Mouse (Mus musculus) liver, embryonic 13.5 days (tissue): Measurements from ENCODE around the gene Prmt2. TPM values are rescaled to one million over a fixed set of nuclear protein-coding genes. Genes with fewer than 3 reads are reported as not detected.

ENCODE experiments used
- ATAC-seq: fragments of 200-750 bp; cut with Nextera tagmentation; 2 replicates; pipeline ENCODE4 v1.8.0; 2017; ENCODE audit warnings: low read depth, mild to moderate bottlenecking, moderate number of reproducible peaks, moderate library complexity
- DNase-seq: peaks from one replicate; pipeline ENCODE4 v3.0.0; 2022
- H3K27ac ChIP-seq: fragments of 300-500 bp; sonication (generic); 2 replicates; pipeline ENCODE4 v1.5.1; 2015; ENCODE audit warnings: moderate library complexity, mild to moderate bottlenecking, inconsistent platforms
- H3K27me3 ChIP-seq: fragments of 300-500 bp; sonication (generic); 2 replicates; pipeline ENCODE4 v1.6.1; 2015; ENCODE audit warnings: mild to moderate bottlenecking, inconsistent platforms
- H3K36me3 ChIP-seq: fragments of 300-500 bp; sonication (generic); 2 replicates; pipeline ENCODE4 v1.6.1; 2015; ENCODE audit warnings: mild to moderate bottlenecking, inconsistent platforms
- H3K4me1 ChIP-seq: fragments of 300-500 bp; sonication (generic); replicated peaks from 2 replicates; pipeline ENCODE4 v1.6.1; 2015; ENCODE audit warnings: inconsistent platforms
- H3K4me2 ChIP-seq: fragments of 300-500 bp; sonication (generic); 2 replicates; pipeline ENCODE4 v1.6.1; 2015; ENCODE audit warnings: inconsistent platforms, mild to moderate bottlenecking, moderate library complexity
- H3K4me3 ChIP-seq: fragments of 300-500 bp; sonication (generic); replicated peaks from 2 replicates; pipeline ENCODE4 v1.5.1; 2015; ENCODE audit warnings: mild to moderate bottlenecking, inconsistent platforms
- H3K9ac ChIP-seq: fragments of 300-500 bp; sonication (generic); 2 replicates; pipeline ENCODE4 v1.6.1; 2015; ENCODE audit warnings: mild to moderate bottlenecking, inconsistent platforms
- H3K9me3 ChIP-seq: fragments of 300-500 bp; sonication (generic); replicated peaks from 2 replicates; pipeline ENCODE4 v1.6.1; 2016; ENCODE audit warnings: inconsistent platforms
- WGBS: fragments of 180-500 bp; shearing (Covaris S2); methylation state at CpG from one replicate; pipeline ENCODE4 v1.1.7; 2015; ENCODE audit not compliant: insufficient replicate concordance; 5-methylcytosine and 5-hydroxymethylcytosine counted together
- polyA plus RNA-seq: library from polyadenylated mRNA; unstranded; fragments of >200 nt; fragmentation: Nextera tagmentation; extraction: Ambion mirVana; gene quantifications from 2 replicates; pipeline ENCODE4 v1.2.1, GENCODE M21; 2015

Gene Prmt2
- polyA plus RNA-seq, 1 experiment from 2014 or later = 6.4 TPM

- WGBS = 84% methylated on average over 17 of the region's 17 CpGs
These were observed 20.6 kb downstream of the Prmt2 start for GRCm38 (mm10) chr10:76217056-76217455.

GRCm38 (mm10) chr10:76214161-76214560 lies 23.5 kb downstream of the Prmt2 start:
- no peak for ATAC-seq
- H3K9ac ChIP-seq = no peak overlapping the region
- DNase-seq = no peak
- 69% methylated on average over 4 of the region's 4 CpGs for WGBS
- H3K4me1 ChIP-seq = no peaks in the 10 kb centered on the region
- H3K27ac ChIP-seq = no peak overlapping the region
- H3K4me3 ChIP-seq = no peak overlapping the region
- H3K27me3 ChIP-seq = no peaks in the 10 kb centered on the region
- H3K4me2 ChIP-seq = no peak overlapping the region
- peaks cover 18% of the 10 kb centered on the region for H3K36me3 ChIP-seq
- H3K9me3 ChIP-seq = 0 out of 2 replicates have a peak, but pooled peaks cover 7% of the 10 kb centered on the region

More at GRCm38 (mm10) chr10:76217056-76217455, 20.6 kb downstream of the Prmt2 start:
- H3K9me3 ChIP-seq = 0 out of 2 replicates have a peak, but pooled peaks cover 7% of the 10 kb centered on the region
- no peak overlapping the region for H3K9ac ChIP-seq
- no peak overlapping the region for H3K4me3 ChIP-seq
- no peaks in the 10 kb centered on the region for H3K27me3 ChIP-seq
- DNase-seq (no peak), ATAC-seq (no peak)
- no peak overlapping the region for H3K4me2 ChIP-seq
- no peaks in the 10 kb centered on the region for H3K4me1 ChIP-seq
- H3K36me3 ChIP-seq = peaks cover 18% of the 10 kb centered on the region
- no peak overlapping the region for H3K27ac ChIP-seq

GRCm38 (mm10) chr10:76212121-76212520 lies 25.5 kb downstream of the Prmt2 start:
- 0 out of 2 replicates have a peak, but pooled peaks cover 7% of the 10 kb centered on the region for H3K9me3 ChIP-seq
- H3K36me3 ChIP-seq = peaks cover 20% of the 10 kb centered on the region
- H3K4me1 ChIP-seq = no peaks in the 10 kb centered on the region
- H3K4me3 ChIP-seq = no peak overlapping the region
- ATAC-seq (no peak), DNase-seq (no peak)
- H3K27ac ChIP-seq = no peak overlapping the region
- H3K9ac ChIP-seq = no peak overlapping the region
- no peak overlapping the region for H3K4me2 ChIP-seq
- no peaks in the 10 kb centered on the region for H3K27me3 ChIP-seq
- WGBS = 69% methylated on average over 6 of the region's 6 CpGs

- Histone ChIP-seq H3K9ac (no peak overlapping the region), H3K4me1 (no peaks in the 10 kb centered on the region), H3K4me2 (no peak overlapping the region), H3K36me3 (peaks cover 17% of the 10 kb centered on the region), H3K9me3 (0 out of 2 replicates have a peak, but pooled peaks cover 7% of the 10 kb centered on the region), H3K27me3 (no peaks in the 10 kb centered on the region), H3K27ac (no peak overlapping the region), H3K4me3 (no peak overlapping the region)
- 80% methylated on average over 7 of the region's 7 CpGs for whole genome bisulfite sequencing
- DNase-seq (no peak), ATAC-seq (no peak)
These were observed 26.9 kb downstream of the Prmt2 start for GRCm38 (mm10) chr10:76210806-76211205.

GRCm38 (mm10) chr10:76209241-76209640 lies 28.4 kb downstream of the Prmt2 start:
- peaks cover 10% of the 10 kb centered on the region; the same call in 1 of the 2 replicates for H3K36me3 ChIP-seq

GRCm38 (mm10) chr10:76207262-76207796 lies 30.3 kb downstream of the Prmt2 start:
- ATAC-seq = no peak
- H3K4me1 ChIP-seq = no peaks in the 10 kb centered on the region

More at GRCm38 (mm10) chr10:76209241-76209640, 28.4 kb downstream of the Prmt2 start:
- H3K9ac ChIP-seq = no peak overlapping the region
- no peak overlapping the region for H3K4me2 ChIP-seq
- no peak overlapping the region for H3K4me3 ChIP-seq
- 0 out of 2 replicates have a peak, but pooled peaks cover 5% of the 10 kb centered on the region for H3K9me3 ChIP-seq
- no peak overlapping the region for H3K27ac ChIP-seq
- ATAC-seq (no peak), DNase-seq (no peak)
- H3K27me3 ChIP-seq = no peaks in the 10 kb centered on the region
- no peaks in the 10 kb centered on the region for H3K4me1 ChIP-seq
- 80% methylated on average over 8 of the region's 8 CpGs for WGBS

GRCm38 (mm10) chr10:76203798-76204283 lies 33.8 kb downstream of the Prmt2 start:
- Histone ChIP-seq H3K27me3 (no peaks in the 10 kb centered on the region), H3K27ac (no peak overlapping the region), H3K36me3 (0 out of 2 replicates have a peak, but pooled peaks cover 3% of the 10 kb centered on the region), H3K4me3 (peak overlapping the region; percentile 6; the same call in 1 of the 2 replicates), H3K9me3 (no peaks in the 10 kb centered on the region), H3K4me1 (no peaks in the 10 kb centered on the region), H3K9ac (no peak overlapping the region), H3K4me2 (peak overlapping the region; percentile 41)
- ATAC-seq = no peak
- DNase-seq = no peak
- WGBS = 11% methylated on average over 18 of the region's 18 CpGs

More at GRCm38 (mm10) chr10:76207262-76207796, 30.3 kb downstream of the Prmt2 start:
- Histone ChIP-seq H3K36me3 (0 out of 2 replicates have a peak, but pooled peaks cover 3% of the 10 kb centered on the region), H3K27me3 (no peaks in the 10 kb centered on the region), H3K9ac (no peak overlapping the region), H3K4me3 (no peak overlapping the region), H3K4me2 (no peak overlapping the region), H3K9me3 (no peaks in the 10 kb centered on the region), H3K27ac (no peak overlapping the region)
- 77% methylated on average over 13 of the region's 13 CpGs for WGBS
- no peak for DNase-seq

- WGBS = 12% methylated on average over 7 of the region's 7 CpGs
These were observed 35.7 kb downstream of the Prmt2 start for GRCm38 (mm10) chr10:76201978-76202377.

GRCm38 (mm10) chr10:76201416-76201815 lies 36.2 kb downstream of the Prmt2 start:
- H3K27ac ChIP-seq = no peak overlapping the region
- no peaks in the 10 kb centered on the region for H3K36me3 ChIP-seq
- no peak overlapping the region for H3K4me2 ChIP-seq
- H3K27me3 ChIP-seq = no peaks in the 10 kb centered on the region
- no peaks in the 10 kb centered on the region for H3K9me3 ChIP-seq
- no peaks in the 10 kb centered on the region for H3K4me1 ChIP-seq
- 54% methylated on average over 3 of the region's 3 CpGs for WGBS
- ATAC-seq (no peak), DNase-seq (no peak)
- H3K4me3 ChIP-seq = no peak overlapping the region
- H3K9ac ChIP-seq = no peak overlapping the region

More at GRCm38 (mm10) chr10:76201978-76202377, 35.7 kb downstream of the Prmt2 start:
- DNase-seq (peak; percentile 23), ATAC-seq (no peak)
- Histone ChIP-seq H3K36me3 (no peaks in the 10 kb centered on the region), H3K4me3 (no peak overlapping the region), H3K9ac (no peak overlapping the region), H3K27ac (no peak overlapping the region), H3K4me2 (no peak overlapping the region), H3K4me1 (no peaks in the 10 kb centered on the region), H3K9me3 (no peaks in the 10 kb centered on the region), H3K27me3 (no peaks in the 10 kb centered on the region)

- 46% methylated on average over 1 of the region's 1 CpGs for WGBS
- ATAC-seq (no peak), DNase-seq (no peak)
- no peak overlapping the region for H3K4me2 ChIP-seq
- H3K9me3 ChIP-seq = no peaks in the 10 kb centered on the region
- no peak overlapping the region for H3K27ac ChIP-seq
- no peaks in the 10 kb centered on the region for H3K4me1 ChIP-seq
- no peak overlapping the region for H3K4me3 ChIP-seq
- H3K36me3 ChIP-seq = no peaks in the 10 kb centered on the region
- H3K27me3 ChIP-seq = no peaks in the 10 kb centered on the region
- H3K9ac ChIP-seq = no peak overlapping the region
These were observed 49.7 kb downstream of the Prmt2 start for GRCm38 (mm10) chr10:76188010-76188409.

GRCm38 (mm10) chr10:76185216-76185615 lies 52.4 kb downstream of the Prmt2 start:
- H3K36me3 ChIP-seq = no peaks in the 10 kb centered on the region
- ATAC-seq (no peak), DNase-seq (no peak)
- no peak overlapping the region for H3K4me3 ChIP-seq
- H3K27ac ChIP-seq = no peak overlapping the region
- no peaks in the 10 kb centered on the region for H3K9me3 ChIP-seq
- H3K4me1 ChIP-seq = no peaks in the 10 kb centered on the region
- no peaks in the 10 kb centered on the region for H3K27me3 ChIP-seq
- H3K9ac ChIP-seq = no peak overlapping the region
- WGBS = 61% methylated on average over 4 of the region's 4 CpGs
- no peak overlapping the region for H3K4me2 ChIP-seq

GRCm38 (mm10) chr10:76174899-76175298 lies 62.8 kb downstream of the Prmt2 start:
- ATAC-seq = no peak
- Histone ChIP-seq H3K4me3 (no peak overlapping the region), H3K4me1 (no peaks in the 10 kb centered on the region), H3K4me2 (no peak overlapping the region), H3K9me3 (no peaks in the 10 kb centered on the region), H3K9ac (no peak overlapping the region), H3K27me3 (no peaks in the 10 kb centered on the region), H3K27ac (no peak overlapping the region), H3K36me3 (no peaks in the 10 kb centered on the region)
- 45% methylated on average over 2 of the region's 2 CpGs for WGBS
- DNase-seq = no peak
